Mouse (Mus musculus): ENCODE measurements at regions not wholly inside any gene's neighbourhood (a gene's known extent, or its start where the extent isn't known, plus 50 kb on each side); places are given as distances from the start of the nearest gene placed in this dataset.

- no peak for DNase-seq (ENCODE audit: low spot score)
Measured at GRCm38 (mm10) chr13:30085446-30085845, 50.8 kb upstream of the Mboat1 start.

DNA sequence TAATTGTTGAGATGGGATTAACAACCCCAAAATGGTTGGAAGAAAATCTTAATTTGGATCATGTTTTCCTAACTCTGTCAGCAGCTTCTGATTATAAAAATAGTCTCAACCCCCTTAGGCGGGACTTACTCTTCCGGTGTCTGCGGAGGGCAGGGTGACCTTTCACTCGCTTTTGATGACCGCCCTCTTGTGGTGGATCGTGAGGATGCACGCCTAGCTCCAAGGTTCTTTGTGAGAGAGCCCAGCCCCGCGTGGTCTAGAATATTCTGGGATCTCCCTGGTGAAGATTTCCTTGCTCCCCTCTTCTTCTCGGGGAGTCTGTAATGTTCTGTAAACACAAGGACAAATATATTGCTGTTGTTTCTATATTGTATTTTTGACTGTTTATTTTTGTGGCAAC is 51.3 kb upstream of the Mboat1 start:
- DNase-seq (ENCODE audit: low spot score), result peak; percentile 59

GRCm38 (mm10) chr13:30084386-30084785 is 51.9 kb upstream of the Mboat1 start:
- DNase-seq (ENCODE audit: low spot score), result no peak

GRCm38 (mm10) chr13:30083949-30084348 is 52.3 kb upstream of the Mboat1 start:
- DNase-seq (ENCODE audit: low spot score), result no peak

DNA sequence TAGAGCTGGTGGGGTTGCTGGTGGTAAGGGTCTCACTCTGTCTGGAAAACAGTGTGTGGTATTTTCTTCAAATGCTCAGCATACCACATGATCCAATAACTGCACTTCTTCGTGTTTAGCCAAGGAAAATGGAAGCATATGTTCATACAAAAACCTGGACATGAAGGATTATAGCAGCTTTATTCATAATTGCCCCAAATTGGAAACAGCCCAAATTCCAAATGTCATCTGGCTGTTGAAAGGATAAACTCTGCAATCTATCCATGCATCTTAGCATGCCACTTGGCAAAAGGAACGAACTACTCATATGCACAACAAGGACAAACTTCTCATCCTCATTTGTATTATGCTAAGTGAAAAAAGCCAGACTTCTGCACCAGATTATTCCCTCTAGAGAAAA is 53.5 kb upstream of the Mboat1 start:
- DNase-seq (ENCODE audit: low spot score), result no peak

- DNase-seq (ENCODE audit: low spot score), result no peak
Measured at GRCm38 (mm10) chr13:30080705-30081474, 55.4 kb upstream of the Mboat1 start.

- DNase-seq (ENCODE audit: low spot score), result no peak
Measured at GRCm38 (mm10) chr13:30074517-30075064, 61.7 kb upstream of the Mboat1 start.

DNA sequence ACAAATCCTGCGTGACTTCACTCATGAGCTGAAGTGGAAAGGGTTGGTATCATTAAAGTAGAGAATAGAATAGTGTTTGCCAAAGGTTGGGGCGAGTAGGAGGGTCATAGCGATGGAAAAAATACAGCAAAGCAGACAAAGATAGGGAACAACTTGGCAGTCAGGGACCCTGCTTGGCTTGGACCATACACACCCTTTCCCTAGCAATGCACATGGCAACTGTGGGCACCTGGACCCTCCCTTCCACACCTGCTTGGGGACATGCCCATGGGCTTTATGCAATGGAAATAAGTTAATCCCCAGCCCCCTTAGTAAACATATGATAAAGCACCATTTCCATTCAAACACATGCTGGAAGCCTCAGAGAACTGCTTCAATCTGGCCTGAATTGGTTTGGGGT is 62.2 kb upstream of the Mboat1 start:
- no peak for DNase-seq (ENCODE audit: low spot score)

DNA sequence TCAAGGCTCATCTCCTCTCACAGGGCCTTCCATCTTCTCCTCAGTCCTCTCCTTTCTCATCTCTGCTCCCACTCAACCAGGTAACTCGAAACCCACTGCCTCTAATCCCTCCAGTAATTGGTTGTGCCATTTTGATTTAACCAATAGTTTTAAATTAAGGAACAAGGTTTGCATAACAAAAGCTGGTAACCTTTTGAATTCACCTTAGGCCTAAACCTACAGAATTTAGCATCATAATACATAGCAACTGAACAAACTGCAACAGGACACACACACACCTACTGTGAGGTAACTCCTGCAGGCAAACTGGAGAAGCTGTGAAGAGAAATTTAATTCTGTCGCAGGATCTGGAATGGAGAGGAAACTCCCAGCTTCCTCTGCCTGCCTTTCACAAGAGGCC is 66.9 kb upstream of the Mboat1 start:
- no peak for DNase-seq (ENCODE audit: low spot score)

DNA sequence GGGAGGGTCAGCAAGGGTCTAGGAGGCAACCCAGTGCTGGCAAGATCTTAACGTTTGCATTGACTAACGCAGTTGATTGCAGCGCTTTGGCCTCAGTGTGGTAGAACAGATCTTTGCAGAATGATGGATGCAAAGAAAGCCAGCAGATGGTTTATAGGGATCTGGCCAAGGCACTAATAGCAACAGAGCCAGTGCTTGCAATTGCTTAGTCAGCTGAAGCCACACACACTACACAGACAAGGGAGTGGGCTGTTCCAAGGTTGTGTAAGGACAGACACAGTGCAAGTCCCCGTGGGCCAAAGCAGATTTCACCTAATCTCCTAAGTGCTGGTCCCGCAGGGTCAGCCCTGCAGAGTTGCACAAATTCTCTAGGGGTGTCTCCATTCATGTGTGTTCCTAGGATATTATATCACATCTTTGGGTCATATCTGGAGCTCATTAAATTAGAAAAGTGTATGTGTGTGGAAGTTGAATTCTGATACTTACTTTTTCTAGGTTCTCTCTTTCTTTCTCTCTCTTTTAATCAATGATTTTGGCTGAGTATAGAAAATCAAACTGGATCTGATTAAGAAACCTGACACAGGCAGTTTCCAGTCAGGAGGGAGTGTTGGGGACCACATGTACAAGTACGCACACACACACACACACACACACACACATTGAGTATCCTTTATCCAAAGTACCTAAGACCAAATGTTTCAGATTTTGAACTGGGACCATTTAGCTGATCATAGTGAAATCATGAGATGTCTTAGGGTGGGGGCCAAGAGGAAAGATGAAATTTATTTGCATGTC is 68.5 kb upstream of the Mboat1 start:
- DNase-seq (ENCODE audit: low spot score), result no peak

DNA sequence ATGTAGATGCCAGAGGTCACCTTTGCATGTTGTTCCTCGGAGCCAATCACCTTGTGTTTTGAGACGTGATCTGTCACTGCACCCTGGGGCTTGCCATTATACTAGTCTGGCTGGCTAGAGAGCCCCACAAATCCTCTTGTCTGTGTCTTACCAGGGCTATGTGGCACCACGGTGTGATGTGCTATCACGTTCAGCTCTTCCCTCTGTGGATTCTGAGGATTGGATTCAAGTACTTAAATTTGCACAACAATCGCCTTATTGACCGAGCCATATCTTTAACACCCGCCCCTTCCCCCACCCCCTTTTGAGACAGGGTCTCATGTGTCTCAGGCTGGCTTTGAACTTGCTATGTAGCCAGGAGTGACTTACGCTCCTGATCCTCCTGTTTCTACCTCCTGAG is 70.8 kb upstream of the Mboat1 start:
- DNase-seq (ENCODE audit: low spot score), result no peak

DNA sequence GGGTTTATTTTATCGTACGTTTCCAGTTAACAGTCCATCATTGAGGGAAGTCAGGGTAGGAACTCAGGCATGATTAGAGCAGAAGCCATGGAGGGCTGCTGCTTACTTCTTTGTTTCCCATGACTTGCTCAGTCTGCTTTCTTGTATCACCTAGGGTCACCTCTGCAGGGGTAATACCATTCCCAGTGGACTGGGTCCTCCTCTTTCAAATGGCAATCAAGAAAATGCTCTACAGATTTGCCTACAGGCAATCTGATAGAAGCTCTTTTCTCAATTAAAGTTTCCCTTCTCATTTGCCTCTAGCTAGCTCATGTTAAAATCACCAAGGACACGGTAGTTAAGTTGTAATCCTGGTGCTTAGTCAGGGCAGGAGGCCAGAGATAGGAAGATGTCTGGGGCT is 72.5 kb upstream of the Mboat1 start:
- no peak for DNase-seq (ENCODE audit: low spot score)

- DNase-seq (ENCODE audit: low spot score), result no peak
Measured at GRCm38 (mm10) chr13:30062285-30062684, 74.0 kb upstream of the Mboat1 start.

DNA sequence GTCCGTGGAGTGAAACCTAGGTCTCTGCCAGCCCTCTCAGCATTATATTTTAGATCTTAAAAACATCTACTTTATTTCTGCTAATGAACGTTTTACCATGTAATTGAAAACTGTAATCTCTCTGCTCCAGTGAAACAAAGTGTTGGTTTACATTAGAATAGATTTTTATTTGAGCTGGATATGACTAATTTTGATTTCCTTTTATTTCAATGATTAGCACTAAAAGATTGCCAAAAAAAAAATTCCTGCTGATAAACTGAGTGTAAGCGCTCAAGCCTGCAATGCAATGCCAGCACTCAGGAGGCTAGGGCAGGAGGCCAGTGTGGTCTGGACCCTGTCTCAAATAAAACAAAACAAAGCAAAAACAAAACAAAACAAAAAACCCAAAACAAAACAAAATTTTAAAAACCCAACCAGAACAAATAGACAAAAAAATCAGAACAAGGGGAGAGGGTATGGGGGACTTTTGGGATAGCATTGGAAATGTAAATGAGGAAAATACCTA is 69.3 kb upstream of the E2f3 start:
- DNase-seq (ENCODE audit: low spot score), result no peak

- DNase-seq (ENCODE audit: low spot score), result no peak
Measured at GRCm38 (mm10) chr13:30051891-30052550, 66.2 kb upstream of the E2f3 start.

- DNase-seq (ENCODE audit: low spot score), result no peak
Measured at GRCm38 (mm10) chr13:30050745-30051508, 65.1 kb upstream of the E2f3 start.

DNA sequence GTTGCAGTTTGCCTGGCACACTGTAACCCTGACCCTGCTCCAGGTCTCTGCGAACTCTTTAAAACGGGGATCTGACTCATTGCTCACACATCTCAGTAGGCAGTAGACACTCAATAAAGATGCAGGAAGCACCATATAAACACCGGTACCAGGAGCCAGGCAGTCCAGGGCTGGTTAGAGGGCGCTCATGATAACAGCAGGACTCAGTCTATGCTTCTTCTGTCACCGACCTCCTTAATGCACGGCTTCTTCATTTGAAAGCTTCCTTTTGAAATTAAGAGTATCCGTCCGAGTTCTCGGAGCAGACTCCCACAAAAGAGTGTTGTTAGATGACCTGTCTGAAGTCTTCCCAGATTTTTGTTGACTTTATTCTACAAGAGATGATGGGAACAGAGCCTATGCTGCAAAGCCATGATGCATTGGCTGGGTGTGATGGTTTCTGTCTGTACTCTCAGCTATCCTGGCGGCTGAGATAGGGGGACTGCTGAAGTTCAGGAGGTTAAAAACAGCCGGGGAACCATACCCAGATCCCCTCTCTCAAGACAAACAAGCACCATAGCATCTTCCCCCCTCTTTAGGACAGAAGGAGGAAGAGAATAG is 62.5 kb upstream of the E2f3 start:
- DNase-seq (ENCODE audit: low spot score), result no peak

DNA sequence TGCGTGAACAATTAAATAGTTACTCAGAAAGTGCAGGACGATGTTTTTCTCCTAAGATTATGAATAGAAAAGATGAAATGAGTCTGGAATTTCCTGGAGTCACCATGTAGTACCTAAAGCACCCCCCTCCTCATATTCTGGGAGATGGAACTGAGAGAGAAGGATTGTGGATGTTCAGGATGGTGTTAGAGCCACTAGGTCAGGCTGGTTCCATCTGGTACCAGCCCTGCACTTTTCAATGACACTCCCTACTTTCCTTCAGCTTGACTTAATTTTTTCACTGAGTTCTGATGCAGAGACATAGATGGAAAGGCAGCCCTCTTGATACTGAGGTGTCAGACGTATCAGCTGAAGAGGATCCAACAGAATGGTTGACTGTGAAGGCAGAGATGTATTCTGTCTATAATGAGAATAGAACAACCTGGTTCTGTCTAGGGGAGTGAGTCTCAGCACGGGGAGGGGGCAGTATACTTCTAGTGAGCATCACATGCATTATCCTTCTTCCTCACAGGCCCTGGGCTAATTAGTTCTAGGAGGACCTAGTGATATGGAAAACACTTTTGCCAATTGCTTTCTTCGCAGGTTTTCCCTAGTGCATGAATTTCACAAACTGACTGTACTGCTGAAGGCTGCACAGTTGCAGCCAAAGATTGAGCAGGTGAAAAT is 60.8 kb upstream of the E2f3 start:
- DNase-seq (ENCODE audit: low spot score), result no peak

- DNase-seq (ENCODE audit: low spot score), result peak; percentile 31
Measured at GRCm38 (mm10) chr13:30046061-30046460, 60.2 kb upstream of the E2f3 start.

GRCm38 (mm10) chr13:30045225-30045624 is 59.4 kb upstream of the E2f3 start:
- DNase-seq (ENCODE audit: low spot score), result no peak

GRCm38 (mm10) chr13:30044790-30045189 is 58.9 kb upstream of the E2f3 start:
- DNase-seq (ENCODE audit: low spot score), result no peak
